Mouse (Mus musculus): ENCODE results near the gene Ttc33.

DNA sequence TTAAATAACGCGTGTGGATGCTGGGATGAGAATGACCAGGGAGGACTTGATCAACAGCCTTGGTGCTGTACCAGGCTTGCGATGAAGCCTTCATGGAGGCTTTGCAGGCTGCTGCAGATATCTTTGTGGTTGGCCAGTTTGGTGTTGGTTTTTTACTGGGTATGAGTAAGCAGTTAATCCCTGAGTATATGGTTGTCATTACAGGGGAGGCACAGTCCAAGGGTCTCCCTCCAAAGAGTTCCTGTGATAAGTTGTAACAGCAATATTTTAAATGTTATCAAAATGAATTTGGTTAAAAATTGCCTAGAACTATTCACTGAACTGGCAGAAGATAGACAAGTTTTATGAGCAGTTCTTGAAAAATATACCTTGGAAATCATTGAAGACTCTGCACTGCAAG, 23.8 kb downstream of the Ttc33 start:
- TF ChIP-seq CTCF (IDR thresholded peaks at IDR 0.05; ENCODE audit: low read depth) (no peak), EP300 (optimal IDR thresholded peaks at IDR 0.05) (no peak)
